Mouse (Mus musculus): Measurements from ENCODE around the gene Ppil2. TPM values are rescaled to one million over a fixed set of nuclear protein-coding genes. Genes with fewer than 3 reads are reported as not detected.

Gene Ppil2
- polyA plus RNA-seq, 1 experiment from 2014 or later = 132 TPM

GRCm38 (mm10) chr16:17117309-17117799, 6.3 kb upstream of the Ppil2 start:
- H3K27me3 ChIP-seq (replicated peaks; ENCODE audit: control insufficient read depth, insufficient read depth, low read length) = no peaks in the 10 kb centered on the region
- H3K27ac ChIP-seq (ENCODE audit: low read length) = no peak overlapping the region
- no peak overlapping the region for H3K9ac ChIP-seq (ENCODE audit: low read depth, low read length)
- H3K4me3 ChIP-seq (ENCODE audit: low read length) = no peak overlapping the region
- H3K9me3 ChIP-seq (ENCODE audit: control insufficient read depth, low read length) = no peaks in the 10 kb centered on the region
- 0 out of 2 replicates have a peak, but pooled peaks cover 2% of the 10 kb centered on the region for H3K4me1 ChIP-seq (ENCODE audit: control insufficient read depth, insufficient read depth, low read length)
- WGBS = 87% methylated on average over 5 of the region's 5 CpGs
- no peak overlapping the region for H3K4me2 ChIP-seq (ENCODE audit: low read depth, low read length)
- H3K36me3 ChIP-seq (ENCODE audit: control insufficient read depth, insufficient read depth, low read length) = peaks cover 4% of the 10 kb centered on the region; the same call in 1 of the 2 replicates
- no peak for ATAC-seq

GRCm38 (mm10) chr16:17104600-17104999, 6.5 kb downstream of the Ppil2 start:
- ATAC-seq = no peak
- H3K4me3 ChIP-seq (ENCODE audit: low read length) = no peak overlapping the region
- H3K9me3 ChIP-seq (ENCODE audit: control insufficient read depth, low read length) = no peaks in the 10 kb centered on the region
- H3K4me2 ChIP-seq (ENCODE audit: low read depth, low read length) = no peak overlapping the region
- H3K27ac ChIP-seq (ENCODE audit: low read length) = no peak overlapping the region
- H3K36me3 ChIP-seq (ENCODE audit: control insufficient read depth, insufficient read depth, low read length) = peaks cover 6% of the 10 kb centered on the region
- 68% methylated on average over 4 of the region's 4 CpGs for WGBS
- H3K9ac ChIP-seq (ENCODE audit: low read depth, low read length) = no peak overlapping the region
- H3K27me3 ChIP-seq (replicated peaks; ENCODE audit: control insufficient read depth, insufficient read depth, low read length) = no peaks in the 10 kb centered on the region
- no peaks in the 10 kb centered on the region for H3K4me1 ChIP-seq (ENCODE audit: control insufficient read depth, insufficient read depth, low read length)

DNA sequence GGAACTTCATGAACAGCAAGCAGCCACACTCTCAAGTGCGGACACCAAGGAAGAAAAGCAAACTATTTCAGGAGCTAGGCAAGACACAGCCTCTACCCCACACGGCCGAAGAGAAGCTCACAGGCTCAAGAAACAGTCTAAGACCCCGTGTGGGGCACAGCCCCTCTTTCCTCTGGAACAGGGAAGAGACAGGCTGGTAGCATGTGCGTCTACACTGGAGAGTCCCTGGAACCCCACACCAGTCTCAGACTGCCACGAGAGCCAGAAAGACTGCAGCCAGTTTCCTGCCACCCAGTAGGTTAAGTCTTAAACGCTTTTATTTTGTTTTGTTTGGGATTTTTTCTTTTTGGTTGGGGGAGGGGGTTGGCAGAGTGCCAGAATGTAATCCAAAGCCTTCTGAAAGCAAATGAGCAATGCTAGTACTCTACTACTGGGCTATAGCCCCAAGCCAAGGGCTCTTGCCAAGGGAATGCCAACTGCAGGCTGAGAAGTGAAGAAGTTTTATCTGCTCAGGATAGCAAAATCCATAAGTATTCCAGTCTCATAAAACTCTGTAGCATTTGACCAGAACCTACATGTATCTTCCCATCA, 8.3 kb downstream of the Ppil2 start:
- 66% methylated on average over 7 of the region's 7 CpGs for WGBS

DNA sequence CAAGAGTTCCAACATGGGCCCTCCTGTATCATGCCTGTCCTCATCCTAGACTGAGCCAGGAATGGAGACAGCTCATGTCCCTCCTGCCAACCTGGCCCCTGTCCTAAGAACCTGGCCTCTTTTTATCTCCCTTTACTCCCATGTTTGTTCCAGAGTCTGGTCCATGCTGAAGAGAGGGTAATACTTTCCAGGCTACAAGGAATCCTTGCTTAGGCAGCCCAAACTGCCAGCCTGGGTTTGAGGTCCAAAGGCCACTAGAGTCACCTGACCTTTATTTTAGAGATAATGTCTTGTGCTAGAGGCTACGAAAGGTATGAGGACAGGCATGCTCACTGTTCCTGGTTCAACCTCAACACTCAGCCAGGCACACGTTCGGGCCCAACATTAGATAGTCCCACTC, 14.1 kb downstream of the Ppil2 start:
- peak; percentile 78 for ATAC-seq
- Histone ChIP-seq H3K4me3 (ENCODE audit: low read length) (no peak overlapping the region), H3K4me1 (ENCODE audit: control insufficient read depth, insufficient read depth, low read length) (peaks cover 2% of the 10 kb centered on the region; the same call in 1 of the 2 replicates), H3K36me3 (ENCODE audit: control insufficient read depth, insufficient read depth, low read length) (peaks cover 26% of the 10 kb centered on the region), H3K4me2 (ENCODE audit: low read depth, low read length) (no peak overlapping the region), H3K9me3 (ENCODE audit: control insufficient read depth, low read length) (no peaks in the 10 kb centered on the region), H3K27me3 (replicated peaks; ENCODE audit: control insufficient read depth, insufficient read depth, low read length) (no peaks in the 10 kb centered on the region), H3K27ac (ENCODE audit: low read length) (peak overlapping the region; percentile 48), H3K9ac (ENCODE audit: low read depth, low read length) (no peak overlapping the region)
- WGBS = 80% methylated on average over 3 of the region's 3 CpGs

More for the DNA sequence above, 8.3 kb downstream of the Ppil2 start:
- Histone ChIP-seq H3K36me3 (ENCODE audit: control insufficient read depth, insufficient read depth, low read length) (peaks cover 9% of the 10 kb centered on the region), H3K4me2 (ENCODE audit: low read depth, low read length) (no peak overlapping the region), H3K27me3 (replicated peaks; ENCODE audit: control insufficient read depth, insufficient read depth, low read length) (no peaks in the 10 kb centered on the region), H3K9ac (ENCODE audit: low read depth, low read length) (no peak overlapping the region), H3K4me1 (ENCODE audit: control insufficient read depth, insufficient read depth, low read length) (no peaks in the 10 kb centered on the region), H3K9me3 (ENCODE audit: control insufficient read depth, low read length) (no peaks in the 10 kb centered on the region), H3K4me3 (ENCODE audit: low read length) (no peak overlapping the region), H3K27ac (ENCODE audit: low read length) (no peak overlapping the region)
- no peak for ATAC-seq

- Histone ChIP-seq H3K4me1 (ENCODE audit: control insufficient read depth, insufficient read depth, low read length) (no peaks in the 10 kb centered on the region), H3K36me3 (ENCODE audit: control insufficient read depth, insufficient read depth, low read length) (peaks cover 34% of the 10 kb centered on the region), H3K4me2 (ENCODE audit: low read depth, low read length) (no peak overlapping the region), H3K27ac (ENCODE audit: low read length) (no peak overlapping the region), H3K4me3 (ENCODE audit: low read length) (no peak overlapping the region), H3K9ac (ENCODE audit: low read depth, low read length) (no peak overlapping the region), H3K9me3 (ENCODE audit: control insufficient read depth, low read length) (no peaks in the 10 kb centered on the region), H3K27me3 (replicated peaks; ENCODE audit: control insufficient read depth, insufficient read depth, low read length) (no peaks in the 10 kb centered on the region)
- 66% methylated on average over 3 of the region's 3 CpGs for WGBS
- no peak for ATAC-seq
Observed at GRCm38 (mm10) chr16:17088346-17088745, 22.7 kb downstream of the Ppil2 start.

GRCm38 (mm10) chr16:17086669-17087193, 24.3 kb downstream of the Ppil2 start:
- Histone ChIP-seq H3K27me3 (replicated peaks; ENCODE audit: control insufficient read depth, insufficient read depth, low read length) (no peaks in the 10 kb centered on the region), H3K9me3 (ENCODE audit: control insufficient read depth, low read length) (no peaks in the 10 kb centered on the region), H3K27ac (ENCODE audit: low read length) (no peak overlapping the region), H3K4me3 (ENCODE audit: low read length) (no peak overlapping the region), H3K4me1 (ENCODE audit: control insufficient read depth, insufficient read depth, low read length) (0 out of 2 replicates have a peak, but pooled peaks cover 2% of the 10 kb centered on the region), H3K9ac (ENCODE audit: low read depth, low read length) (no peak overlapping the region), H3K36me3 (ENCODE audit: control insufficient read depth, insufficient read depth, low read length) (peaks cover 31% of the 10 kb centered on the region), H3K4me2 (ENCODE audit: low read depth, low read length) (no peak overlapping the region)
- WGBS = 75% methylated on average over 13 of the region's 13 CpGs
- ATAC-seq = no peak

- Histone ChIP-seq H3K27ac (ENCODE audit: low read length) (no peak overlapping the region), H3K9me3 (ENCODE audit: control insufficient read depth, low read length) (no peaks in the 10 kb centered on the region), H3K4me3 (ENCODE audit: low read length) (no peak overlapping the region), H3K4me2 (ENCODE audit: low read depth, low read length) (no peak overlapping the region), H3K27me3 (replicated peaks; ENCODE audit: control insufficient read depth, insufficient read depth, low read length) (no peaks in the 10 kb centered on the region), H3K36me3 (ENCODE audit: control insufficient read depth, insufficient read depth, low read length) (peaks cover 26% of the 10 kb centered on the region), H3K4me1 (ENCODE audit: control insufficient read depth, insufficient read depth, low read length) (0 out of 2 replicates have a peak, but pooled peaks cover 2% of the 10 kb centered on the region), H3K9ac (ENCODE audit: low read depth, low read length) (no peak overlapping the region)
- no peak for ATAC-seq
- WGBS = 64% methylated on average over 3 of the region's 3 CpGs
Observed at GRCm38 (mm10) chr16:17086241-17086640, 24.8 kb downstream of the Ppil2 start.

DNA sequence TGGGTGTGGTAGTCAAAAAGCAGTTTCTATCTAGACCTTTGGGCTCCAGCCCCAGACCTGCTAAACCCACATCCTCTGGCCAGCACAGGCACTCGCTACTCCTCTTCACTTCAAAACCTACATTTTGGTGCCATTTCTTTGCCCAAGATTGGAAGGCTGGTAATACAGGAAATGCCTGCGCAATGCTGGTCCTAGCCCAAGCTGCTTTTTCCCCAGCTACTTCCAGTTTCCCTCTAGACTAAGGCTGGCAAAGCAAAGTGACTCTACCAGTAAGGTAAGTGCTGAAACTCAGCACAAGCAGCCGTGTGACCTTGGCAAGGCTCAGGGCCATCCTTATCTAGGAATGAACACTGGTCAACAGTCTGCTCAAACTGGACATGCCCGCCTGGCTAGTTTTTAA, 25.4 kb downstream of the Ppil2 start:
- peak; percentile 13 for ATAC-seq
- H3K27me3 ChIP-seq (replicated peaks; ENCODE audit: control insufficient read depth, insufficient read depth, low read length) = no peaks in the 10 kb centered on the region
- H3K36me3 ChIP-seq (ENCODE audit: control insufficient read depth, insufficient read depth, low read length) = peaks cover 26% of the 10 kb centered on the region
- H3K9me3 ChIP-seq (ENCODE audit: control insufficient read depth, low read length) = no peaks in the 10 kb centered on the region
- H3K4me3 ChIP-seq (ENCODE audit: low read length) = no peak overlapping the region
- no peak overlapping the region for H3K27ac ChIP-seq (ENCODE audit: low read length)
- H3K9ac ChIP-seq (ENCODE audit: low read depth, low read length) = no peak overlapping the region
- 0 out of 2 replicates have a peak, but pooled peaks cover 2% of the 10 kb centered on the region for H3K4me1 ChIP-seq (ENCODE audit: control insufficient read depth, insufficient read depth, low read length)
- 78% methylated on average over 4 of the region's 4 CpGs for WGBS
- H3K4me2 ChIP-seq (ENCODE audit: low read depth, low read length) = no peak overlapping the region

DNA sequence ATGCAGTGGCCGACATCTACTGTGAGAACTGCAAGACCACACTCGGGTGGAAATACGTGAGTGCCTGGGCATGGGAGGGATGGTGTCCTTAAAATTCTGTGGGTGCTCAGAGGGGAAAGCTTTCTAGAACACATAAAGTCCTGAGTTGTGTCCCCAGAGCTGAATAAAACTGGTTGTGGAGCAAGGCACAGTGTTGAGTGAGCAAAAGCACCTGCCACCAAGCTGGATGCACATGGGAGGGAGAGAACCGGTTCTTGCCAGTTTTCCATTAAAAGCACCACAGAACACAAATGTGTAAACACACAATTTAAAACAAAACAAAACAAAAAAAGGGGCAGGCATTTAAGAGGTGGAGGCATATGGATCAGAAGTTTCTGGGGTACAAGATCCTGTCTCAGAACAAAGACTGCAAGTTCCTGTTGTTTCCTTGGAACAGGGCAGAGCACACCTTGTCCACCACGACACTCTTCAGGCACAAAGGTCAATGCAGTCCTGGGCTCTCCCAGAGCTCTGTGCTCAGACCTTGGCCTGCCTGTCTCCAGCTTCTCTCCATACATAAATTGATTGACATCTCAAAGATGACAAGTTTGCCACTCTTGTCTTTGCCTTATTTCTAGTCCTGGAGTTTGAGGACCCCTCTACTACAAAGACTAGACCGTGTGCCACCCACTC, 28.8 kb downstream of the Ppil2 start:
- WGBS = 77% methylated on average over 6 of the region's 6 CpGs
- peaks cover 14% of the 10 kb centered on the region for H3K36me3 ChIP-seq (ENCODE audit: control insufficient read depth, insufficient read depth, low read length)
- H3K27me3 ChIP-seq (replicated peaks; ENCODE audit: control insufficient read depth, insufficient read depth, low read length) = no peaks in the 10 kb centered on the region

More for the DNA sequence above, 28.8 kb downstream of the Ppil2 start:
- peak; percentile 85 for ATAC-seq
- Histone ChIP-seq H3K9ac (ENCODE audit: low read depth, low read length) (no peak overlapping the region), H3K4me3 (ENCODE audit: low read length) (no peak overlapping the region), H3K4me1 (ENCODE audit: control insufficient read depth, insufficient read depth, low read length) (0 out of 2 replicates have a peak, but pooled peaks cover 2% of the 10 kb centered on the region), H3K9me3 (ENCODE audit: control insufficient read depth, low read length) (no peaks in the 10 kb centered on the region), H3K27ac (ENCODE audit: low read length) (peak overlapping the region; percentile 27), H3K4me2 (ENCODE audit: low read depth, low read length) (no peak overlapping the region)
